Mouse (Mus musculus) embryonic facial prominence, embryonic 13.5 days (tissue): ENCODE results near the gene Appl2. TPM values are rescaled to one million over a fixed set of nuclear protein-coding genes. Genes with fewer than 3 reads are reported as not detected.

ENCODE experiments used
- ATAC-seq: fragments of 200-750 bp; cut with Nextera tagmentation; 2 replicates; pipeline ENCODE4 v1.8.0; 2017; ENCODE audit warnings: low read depth; ENCODE audit not compliant: insufficient number of reproducible peaks, insufficient read depth, low FRiP score, low TSS enrichment
- H3K27ac ChIP-seq: fragments of 300-500 bp; sonication (generic); 2 replicates; pipeline ENCODE4 v1.5.1; 2015; ENCODE audit warnings: moderate library complexity, mild to moderate bottlenecking, inconsistent platforms
- H3K27me3 ChIP-seq: fragments of 300-500 bp; sonication (generic); 2 replicates; pipeline ENCODE4 v1.6.1; 2015; ENCODE audit warnings: mild to moderate bottlenecking, inconsistent platforms
- H3K36me3 ChIP-seq: fragments of 300-500 bp; sonication (generic); 2 replicates; pipeline ENCODE4 v1.6.1; 2015; ENCODE audit warnings: mild to moderate bottlenecking, inconsistent platforms
- H3K4me1 ChIP-seq: fragments of 300-500 bp; sonication (generic); 2 replicates; pipeline ENCODE4 v1.6.1; 2015; ENCODE audit warnings: inconsistent platforms
- H3K4me2 ChIP-seq: fragments of 300-500 bp; sonication (generic); 2 replicates; pipeline ENCODE4 v1.6.1; 2015; ENCODE audit warnings: moderate library complexity, mild to moderate bottlenecking, inconsistent platforms
- H3K4me3 ChIP-seq: fragments of 300-500 bp; sonication (generic); 2 replicates; pipeline ENCODE4 v1.5.1; 2015; ENCODE audit warnings: mild to moderate bottlenecking, inconsistent platforms
- H3K9ac ChIP-seq: fragments of 300-500 bp; sonication (generic); 2 replicates; pipeline ENCODE4 v1.6.1; 2015; ENCODE audit warnings: mild to moderate bottlenecking, inconsistent platforms
- H3K9me3 ChIP-seq: fragments of 300-500 bp; sonication (generic); 2 replicates; pipeline ENCODE4 v1.6.1; 2016; ENCODE audit warnings: inconsistent platforms
- WGBS: fragments of 180-500 bp; shearing (Covaris S2); methylation state at CpG from one replicate; pipeline ENCODE4 v1.1.7; 2015; ENCODE audit warnings: mixed read lengths; 5-methylcytosine and 5-hydroxymethylcytosine counted together
- polyA plus RNA-seq: library from polyadenylated mRNA; unstranded; fragments of >200 nt; fragmentation: Nextera tagmentation; extraction: Ambion mirVana; gene quantifications from 2 replicates; pipeline ENCODE4 v1.2.1, GENCODE M21; 2015

The Appl2 gene
- polyA plus RNA-seq, 1 experiment from 2014 or later = 58.4 TPM

DNA sequence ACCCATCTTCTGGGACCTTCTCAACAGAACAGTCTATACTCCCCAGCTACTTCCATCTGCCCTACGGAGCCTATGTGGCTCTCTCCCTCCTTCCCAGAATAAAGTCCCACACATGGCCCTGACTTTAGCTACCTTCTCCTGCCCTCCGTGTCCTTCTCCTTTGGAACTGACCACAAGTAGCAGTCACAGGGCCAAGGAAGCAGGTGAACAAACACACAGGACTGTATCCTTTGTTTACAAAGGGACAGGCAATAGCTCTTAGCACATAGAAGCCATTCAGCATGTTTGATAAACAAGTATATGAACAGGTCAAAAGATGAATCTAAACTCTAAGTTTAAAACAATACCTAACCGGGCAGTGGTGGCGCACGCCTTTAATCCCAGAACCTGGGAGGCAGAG lies 18.7 kb downstream of the Appl2 start:
- no peaks in the 10 kb centered on the region for H3K9me3 ChIP-seq
- H3K36me3 ChIP-seq = peaks cover 49% of the 10 kb centered on the region
- H3K9ac ChIP-seq = no peak overlapping the region
- 97% methylated on average over 5 of the region's 5 CpGs for WGBS
- no peak overlapping the region for H3K4me3 ChIP-seq
- no peaks in the 10 kb centered on the region for H3K4me1 ChIP-seq
- ATAC-seq = no peak
- H3K4me2 ChIP-seq = no peak overlapping the region
- no peaks in the 10 kb centered on the region for H3K27me3 ChIP-seq
- no peak overlapping the region for H3K27ac ChIP-seq

DNA sequence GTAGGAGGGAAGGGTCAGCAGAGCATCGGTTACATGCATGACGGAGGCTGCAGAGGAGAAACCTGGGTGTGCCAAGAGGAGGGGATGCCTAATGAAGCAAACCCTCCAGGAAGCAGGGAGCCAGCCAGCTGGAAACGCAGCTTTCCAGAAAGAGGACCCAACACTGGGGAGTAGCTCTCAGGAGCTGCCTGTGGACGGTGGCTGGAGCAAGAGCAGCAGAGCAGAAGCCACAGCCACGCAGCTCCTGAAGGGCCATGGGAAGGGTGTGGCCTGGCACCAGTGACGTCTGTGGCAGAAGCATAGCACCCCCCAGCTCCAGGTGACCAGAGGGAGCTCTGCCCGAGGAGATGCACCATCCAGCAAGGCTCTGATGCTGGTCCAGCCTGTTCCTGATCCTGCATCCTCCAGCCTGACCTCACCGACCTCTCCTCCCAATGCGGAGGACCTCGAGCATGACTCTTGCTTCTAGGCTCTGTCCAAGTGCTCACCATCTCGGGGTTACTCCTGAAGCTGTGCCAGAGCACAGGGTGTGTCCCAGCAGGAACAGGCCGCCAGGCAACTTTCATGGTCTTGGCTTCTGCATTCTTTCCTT lies 19.3 kb downstream of the Appl2 start:
- H3K9me3 ChIP-seq = no peaks in the 10 kb centered on the region
- peaks cover 55% of the 10 kb centered on the region for H3K36me3 ChIP-seq
- no peaks in the 10 kb centered on the region for H3K4me1 ChIP-seq
- H3K27ac ChIP-seq = no peak overlapping the region
- 85% methylated on average over 12 of the region's 12 CpGs for WGBS
- no peaks in the 10 kb centered on the region for H3K27me3 ChIP-seq
- no peak overlapping the region for H3K4me2 ChIP-seq
- H3K4me3 ChIP-seq = no peak overlapping the region
- ATAC-seq = no peak
- H3K9ac ChIP-seq = no peak overlapping the region

- Histone ChIP-seq H3K27ac (no peak overlapping the region), H3K4me3 (no peak overlapping the region), H3K4me2 (no peak overlapping the region), H3K27me3 (no peaks in the 10 kb centered on the region), H3K9ac (no peak overlapping the region), H3K4me1 (no peaks in the 10 kb centered on the region), H3K36me3 (peaks cover 58% of the 10 kb centered on the region), H3K9me3 (no peaks in the 10 kb centered on the region)
- 90% methylated on average over 4 of the region's 4 CpGs for WGBS
- no peak for ATAC-seq
Observed at GRCm38 (mm10) chr10:83628241-83628640, 20.3 kb downstream of the Appl2 start.

GRCm38 (mm10) chr10:83627113-83627687 lies 21.3 kb downstream of the Appl2 start:
- H3K36me3 ChIP-seq = peaks cover 51% of the 10 kb centered on the region
- 86% methylated on average over 9 of the region's 9 CpGs for WGBS
- no peak for ATAC-seq

GRCm38 (mm10) chr10:83624841-83625240 lies 23.7 kb downstream of the Appl2 start:
- Histone ChIP-seq H3K4me3 (no peak overlapping the region), H3K4me1 (no peaks in the 10 kb centered on the region), H3K27ac (no peak overlapping the region), H3K4me2 (no peak overlapping the region), H3K9ac (no peak overlapping the region), H3K36me3 (peaks cover 60% of the 10 kb centered on the region), H3K9me3 (no peaks in the 10 kb centered on the region), H3K27me3 (no peaks in the 10 kb centered on the region)
- WGBS = 89% methylated on average over 12 of the region's 12 CpGs
- ATAC-seq = no peak

More at GRCm38 (mm10) chr10:83627113-83627687, 21.3 kb downstream of the Appl2 start:
- no peak overlapping the region for H3K4me3 ChIP-seq
- no peaks in the 10 kb centered on the region for H3K4me1 ChIP-seq
- H3K27me3 ChIP-seq = no peaks in the 10 kb centered on the region
- H3K27ac ChIP-seq = no peak overlapping the region
- H3K9me3 ChIP-seq = no peaks in the 10 kb centered on the region
- no peak overlapping the region for H3K4me2 ChIP-seq
- H3K9ac ChIP-seq = no peak overlapping the region

DNA sequence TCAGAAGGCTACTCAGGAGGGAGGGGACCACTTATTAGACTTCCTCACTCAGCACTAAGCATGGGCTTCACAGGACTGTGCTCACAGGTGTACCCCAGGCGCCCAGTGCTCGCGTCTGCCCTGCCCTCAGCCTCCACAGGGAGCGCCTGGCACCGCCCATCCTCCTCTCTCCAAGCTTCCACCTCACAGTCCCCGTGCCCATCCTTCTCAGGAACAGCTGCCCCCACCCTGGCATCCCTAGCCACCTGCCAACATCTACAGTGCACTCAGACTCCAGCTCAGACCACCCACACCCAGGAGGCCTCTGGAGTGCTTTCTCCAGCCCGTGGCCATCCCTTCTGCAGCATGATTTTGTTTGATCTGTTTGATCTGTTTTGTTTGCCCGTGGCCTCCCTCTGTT lies 24.5 kb downstream of the Appl2 start:
- peaks cover 60% of the 10 kb centered on the region for H3K36me3 ChIP-seq
- 85% methylated on average over 8 of the region's 8 CpGs for WGBS
- ATAC-seq = no peak

GRCm38 (mm10) chr10:83620350-83621055 lies 28.0 kb downstream of the Appl2 start:
- no peak overlapping the region for H3K27ac ChIP-seq
- H3K9ac ChIP-seq = no peak overlapping the region
- H3K36me3 ChIP-seq = peaks cover 41% of the 10 kb centered on the region
- ATAC-seq = no peak
- no peaks in the 10 kb centered on the region for H3K27me3 ChIP-seq
- no peaks in the 10 kb centered on the region for H3K4me1 ChIP-seq
- H3K4me2 ChIP-seq = no peak overlapping the region
- no peak overlapping the region for H3K4me3 ChIP-seq
- 92% methylated on average over 24 of the region's 24 CpGs for WGBS
- H3K9me3 ChIP-seq = no peaks in the 10 kb centered on the region

More for the DNA sequence above, 24.5 kb downstream of the Appl2 start:
- H3K27me3 ChIP-seq = no peaks in the 10 kb centered on the region
- no peak overlapping the region for H3K27ac ChIP-seq
- H3K4me2 ChIP-seq = no peak overlapping the region
- no peaks in the 10 kb centered on the region for H3K4me1 ChIP-seq
- no peak overlapping the region for H3K4me3 ChIP-seq
- no peaks in the 10 kb centered on the region for H3K9me3 ChIP-seq
- no peak overlapping the region for H3K9ac ChIP-seq

DNA sequence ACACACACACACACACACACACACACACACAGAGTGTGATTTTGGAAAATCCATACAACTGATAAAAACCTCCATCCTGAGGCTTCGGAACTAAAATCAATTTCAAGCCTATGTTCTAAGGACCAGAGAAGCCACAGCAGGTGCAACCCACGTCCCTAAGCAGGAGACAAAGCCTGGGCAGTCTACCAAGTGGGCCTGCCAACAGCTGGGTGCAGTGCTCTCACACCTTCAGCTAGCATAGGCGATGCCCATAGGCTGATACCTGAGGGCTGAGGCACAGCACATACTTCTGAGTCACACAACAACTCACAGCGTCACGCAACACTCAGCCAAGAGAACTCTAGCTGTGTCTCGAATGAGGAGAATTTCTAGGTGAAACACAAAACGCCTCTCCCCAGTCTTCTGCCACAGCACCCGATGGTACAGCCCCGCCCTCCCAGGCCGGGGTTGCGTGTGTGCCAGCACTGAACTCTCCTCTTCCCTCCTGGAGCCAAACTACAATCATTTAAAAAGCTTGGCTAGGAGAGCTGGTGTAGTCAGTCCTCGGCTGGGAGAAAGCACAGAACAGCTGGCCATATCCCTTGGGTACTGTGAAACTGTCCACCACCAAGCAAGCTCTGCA lies 29.6 kb downstream of the Appl2 start:
- no peaks in the 10 kb centered on the region for H3K9me3 ChIP-seq
- no peak overlapping the region for H3K27ac ChIP-seq
- no peaks in the 10 kb centered on the region for H3K27me3 ChIP-seq
- H3K4me1 ChIP-seq = no peaks in the 10 kb centered on the region
- no peak overlapping the region for H3K4me2 ChIP-seq
- H3K9ac ChIP-seq = no peak overlapping the region
- 86% methylated on average over 12 of the region's 12 CpGs for WGBS
- H3K36me3 ChIP-seq = peaks cover 39% of the 10 kb centered on the region
- H3K4me3 ChIP-seq = no peak overlapping the region
- no peak for ATAC-seq

- Histone ChIP-seq H3K4me2 (no peak overlapping the region), H3K36me3 (peaks cover 51% of the 10 kb centered on the region), H3K27me3 (no peaks in the 10 kb centered on the region), H3K4me1 (no peaks in the 10 kb centered on the region), H3K9ac (no peak overlapping the region), H3K9me3 (no peaks in the 10 kb centered on the region), H3K27ac (no peak overlapping the region), H3K4me3 (no peak overlapping the region)
- WGBS = 55% methylated on average over 10 of the region's 10 CpGs
- no peak for ATAC-seq
Observed at GRCm38 (mm10) chr10:83617366-83617765, 31.2 kb downstream of the Appl2 start.

DNA sequence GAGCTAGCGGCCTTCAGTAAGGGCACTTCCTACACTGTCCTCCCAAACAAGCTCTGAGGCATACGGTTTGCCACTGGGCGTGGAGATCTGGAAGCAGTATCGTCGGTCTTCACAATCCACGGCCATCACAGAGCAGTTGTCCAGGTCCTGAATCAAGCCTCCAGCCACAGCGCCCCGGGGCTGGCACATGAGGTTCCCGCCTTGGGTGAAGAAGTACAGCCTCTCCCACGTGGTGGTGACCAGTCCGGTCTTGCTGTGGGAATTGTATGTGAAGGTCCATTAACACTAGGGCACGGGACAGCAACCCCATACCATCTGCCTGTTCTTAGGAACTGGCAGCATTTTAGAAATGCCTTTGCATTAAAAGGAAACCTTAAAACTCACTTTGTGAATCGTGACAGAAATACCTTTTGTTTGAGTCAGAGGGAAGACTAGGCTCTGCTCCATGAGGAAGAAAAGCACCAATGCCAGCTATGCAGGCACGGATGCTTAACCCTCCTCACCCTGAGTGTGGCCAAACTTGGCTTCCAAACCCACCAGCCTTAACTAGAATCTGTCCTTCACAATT lies 35.8 kb downstream of the Appl2 start:
- Histone ChIP-seq H3K36me3 (peaks cover 71% of the 10 kb centered on the region), H3K9ac (no peak overlapping the region), H3K4me3 (no peak overlapping the region), H3K4me2 (no peak overlapping the region), H3K4me1 (no peaks in the 10 kb centered on the region), H3K27ac (no peak overlapping the region), H3K27me3 (no peaks in the 10 kb centered on the region), H3K9me3 (no peaks in the 10 kb centered on the region)
- no peak for ATAC-seq
- 94% methylated on average over 14 of the region's 14 CpGs for WGBS

- Histone ChIP-seq H3K36me3 (peaks cover 80% of the 10 kb centered on the region), H3K4me1 (no peaks in the 10 kb centered on the region), H3K9ac (no peak overlapping the region), H3K27me3 (no peaks in the 10 kb centered on the region), H3K27ac (no peak overlapping the region), H3K9me3 (no peaks in the 10 kb centered on the region), H3K4me3 (no peak overlapping the region), H3K4me2 (no peak overlapping the region)
- no peak for ATAC-seq
- 95% methylated on average over 5 of the region's 5 CpGs for WGBS
Observed at GRCm38 (mm10) chr10:83611863-83612262, 36.7 kb downstream of the Appl2 start.
